Mouse (Mus musculus) kidney, embryonic 15.5 days (tissue): ENCODE measurements around the gene Scaf8. TPM values are rescaled to one million over a fixed set of nuclear protein-coding genes. Genes with fewer than 3 reads are reported as not detected.
"Not testable (repeated sequence)": the region's sequence is repeated elsewhere in the genome, so short reads cannot be mapped to it uniquely, and the experiment has no call there.

Experiments used
- ATAC-seq: fragments of 200-750 bp; cut with Nextera tagmentation; replicated peaks from 2 replicates; pipeline ENCODE4 v1.8.0; 2017; ENCODE audit warnings: moderate TSS enrichment; ENCODE audit not compliant: low FRiP score
- H3K27ac ChIP-seq: fragments of 300-500 bp; sonication (generic); 2 replicates; pipeline ENCODE4 v1.5.1; 2015; ENCODE audit warnings: mild to moderate bottlenecking, inconsistent platforms
- H3K27me3 ChIP-seq: fragments of 300-500 bp; sonication (generic); 2 replicates; pipeline ENCODE4 v1.6.1; 2015; ENCODE audit warnings: inconsistent platforms
- H3K36me3 ChIP-seq: fragments of 300-500 bp; sonication (generic); 2 replicates; pipeline ENCODE4 v1.6.1; 2015; ENCODE audit warnings: inconsistent platforms
- H3K4me1 ChIP-seq: fragments of 300-500 bp; sonication (generic); 2 replicates; pipeline ENCODE4 v1.6.1; 2015; ENCODE audit warnings: inconsistent platforms
- H3K4me2 ChIP-seq: fragments of 300-500 bp; sonication (generic); 2 replicates; pipeline ENCODE4 v1.6.1; 2015; ENCODE audit warnings: moderate library complexity, mild to moderate bottlenecking, inconsistent platforms
- H3K4me3 ChIP-seq: fragments of 300-500 bp; sonication (generic); replicated peaks from 2 replicates; pipeline ENCODE4 v1.5.1; 2015; ENCODE audit warnings: mild to moderate bottlenecking, inconsistent platforms
- H3K9ac ChIP-seq: fragments of 300-500 bp; sonication (generic); 2 replicates; pipeline ENCODE4 v1.6.1; 2015; ENCODE audit warnings: mild to moderate bottlenecking, inconsistent platforms
- H3K9me3 ChIP-seq: fragments of 300-500 bp; sonication (generic); replicated peaks from 2 replicates; pipeline ENCODE4 v1.6.1; 2016; ENCODE audit warnings: inconsistent platforms
- WGBS: fragments of 180-500 bp; shearing (Covaris S2); methylation state at CpG from one replicate; pipeline ENCODE4 v1.1.7; 2015; ENCODE audit warnings: mixed read lengths; 5-methylcytosine and 5-hydroxymethylcytosine counted together
- polyA plus RNA-seq: library from polyadenylated mRNA; unstranded; fragments of >200 nt; fragmentation: Nextera tagmentation; extraction: Ambion mirVana; gene quantifications from 2 replicates; pipeline ENCODE4 v1.2.1, GENCODE M21; 2015

The Scaf8 gene
- polyA plus RNA-seq, 1 experiment from 2014 or later: 23.1 TPM

GRCm38 (mm10) chr17:3128716-3129115 lies 13.9 kb downstream of the Scaf8 start:
- Histone ChIP-seq H3K27ac (no peak overlapping the region), H3K4me1 (no peaks in the 10 kb centered on the region), H3K4me3 (no peak overlapping the region), H3K27me3 (no peaks in the 10 kb centered on the region), H3K9ac (no peak overlapping the region), H3K36me3 (peaks cover 32% of the 10 kb centered on the region), H3K4me2 (no peak overlapping the region), H3K9me3 (no peaks in the 10 kb centered on the region)
- 87% methylated on average over 1 of the region's 1 CpGs for WGBS
- ATAC-seq: no peak

- Histone ChIP-seq H3K9me3 (no peaks in the 10 kb centered on the region), H3K4me2 (no peak overlapping the region), H3K4me1 (no peaks in the 10 kb centered on the region), H3K36me3 (peaks cover 32% of the 10 kb centered on the region), H3K9ac (no peak overlapping the region), H3K27me3 (no peaks in the 10 kb centered on the region), H3K4me3 (no peak overlapping the region), H3K27ac (no peak overlapping the region)
- ATAC-seq: no peak
- WGBS: 88% methylated on average over 3 of the region's 3 CpGs
These were observed 15.0 kb downstream of the Scaf8 start for GRCm38 (mm10) chr17:3129791-3130190.

GRCm38 (mm10) chr17:3135346-3135745 lies 20.6 kb downstream of the Scaf8 start:
- H3K4me2 ChIP-seq: no peak overlapping the region
- H3K27me3 ChIP-seq: no peaks in the 10 kb centered on the region
- H3K36me3 ChIP-seq: peaks cover 23% of the 10 kb centered on the region
- no peaks in the 10 kb centered on the region for H3K9me3 ChIP-seq
- H3K9ac ChIP-seq: no peak overlapping the region
- H3K4me1 ChIP-seq: peaks cover 17% of the 10 kb centered on the region
- no peak overlapping the region for H3K27ac ChIP-seq
- no peak overlapping the region for H3K4me3 ChIP-seq
- no peak for ATAC-seq

- H3K9me3 ChIP-seq: no peaks in the 10 kb centered on the region
- H3K9ac ChIP-seq: no peak overlapping the region
- H3K4me3 ChIP-seq: no peak overlapping the region
- 83% methylated on average over 7 of the region's 7 CpGs for WGBS
- no peak for ATAC-seq
- H3K27ac ChIP-seq: no peak overlapping the region
- no peak overlapping the region for H3K4me2 ChIP-seq
- peaks cover 20% of the 10 kb centered on the region for H3K4me1 ChIP-seq
- H3K36me3 ChIP-seq: peaks cover 17% of the 10 kb centered on the region
- H3K27me3 ChIP-seq: no peaks in the 10 kb centered on the region
These were observed 21.4 kb downstream of the Scaf8 start for GRCm38 (mm10) chr17:3136127-3136526.

- 46% methylated on average over 3 of the region's 3 CpGs for WGBS
- Histone ChIP-seq H3K4me2 (no peak overlapping the region), H3K27me3 (no peaks in the 10 kb centered on the region), H3K9ac (no peak overlapping the region), H3K4me1 (peaks cover 20% of the 10 kb centered on the region), H3K36me3 (peaks cover 4% of the 10 kb centered on the region; the same call in 1 of the 2 replicates), H3K9me3 (no peaks in the 10 kb centered on the region), H3K27ac (no peak overlapping the region), H3K4me3 (no peak overlapping the region)
- ATAC-seq: no peak; the same call in 1 of the 2 replicates
These were observed 23.6 kb downstream of the Scaf8 start for GRCm38 (mm10) chr17:3138387-3138786.

- Histone ChIP-seq H3K27ac (no peak overlapping the region), H3K27me3 (no peaks in the 10 kb centered on the region), H3K4me1 (peaks cover 20% of the 10 kb centered on the region), H3K4me3 (no peak overlapping the region), H3K4me2 (no peak overlapping the region), H3K36me3 (peaks cover 4% of the 10 kb centered on the region; the same call in 1 of the 2 replicates), H3K9me3 (no peaks in the 10 kb centered on the region), H3K9ac (no peak overlapping the region)
- no peak for ATAC-seq
- 84% methylated on average over 1 of the region's 1 CpGs for WGBS
These were observed 25.3 kb downstream of the Scaf8 start for GRCm38 (mm10) chr17:3140100-3140499.

- Histone ChIP-seq H3K4me1 (peaks cover 3% of the 10 kb centered on the region; the same call in 1 of the 2 replicates), H3K4me2 (no peak overlapping the region), H3K36me3 (peaks cover 37% of the 10 kb centered on the region), H3K9ac (no peak overlapping the region), H3K4me3 (no peak overlapping the region), H3K27me3 (no peaks in the 10 kb centered on the region), H3K9me3 (no peaks in the 10 kb centered on the region), H3K27ac (no peak overlapping the region)
- ATAC-seq: no peak
- WGBS: 87% methylated on average over 1 of the region's 1 CpGs
These were observed 34.1 kb downstream of the Scaf8 start for GRCm38 (mm10) chr17:3148853-3149252.

GRCm38 (mm10) chr17:3149541-3149940 lies 34.8 kb downstream of the Scaf8 start:
- peaks cover 44% of the 10 kb centered on the region for H3K36me3 ChIP-seq
- ATAC-seq: peak; percentile 70; the same call in 1 of the 2 replicates

GRCm38 (mm10) chr17:3150701-3151100 lies 35.9 kb downstream of the Scaf8 start:
- ATAC-seq: not testable (repeated sequence)

More at GRCm38 (mm10) chr17:3149541-3149940, 34.8 kb downstream of the Scaf8 start:
- no peak overlapping the region for H3K27ac ChIP-seq
- no peak overlapping the region for H3K9ac ChIP-seq
- no peaks in the 10 kb centered on the region for H3K9me3 ChIP-seq
- H3K4me1 ChIP-seq: peaks cover 3% of the 10 kb centered on the region; the same call in 1 of the 2 replicates
- no peak overlapping the region for H3K4me3 ChIP-seq
- no peak overlapping the region for H3K4me2 ChIP-seq
- no peaks in the 10 kb centered on the region for H3K27me3 ChIP-seq
- 21% methylated on average over 1 of the region's 1 CpGs for WGBS

GRCm38 (mm10) chr17:3151181-3151580 lies 36.4 kb downstream of the Scaf8 start:
- no peak overlapping the region for H3K4me2 ChIP-seq
- H3K4me1 ChIP-seq: peaks cover 3% of the 10 kb centered on the region; the same call in 1 of the 2 replicates
- no peak overlapping the region for H3K9ac ChIP-seq
- H3K27ac ChIP-seq: no peak overlapping the region
- H3K4me3 ChIP-seq: no peak overlapping the region
- no peaks in the 10 kb centered on the region for H3K27me3 ChIP-seq
- H3K9me3 ChIP-seq: no peaks in the 10 kb centered on the region
- H3K36me3 ChIP-seq: peaks cover 50% of the 10 kb centered on the region
- no peak for ATAC-seq

More at GRCm38 (mm10) chr17:3150701-3151100, 35.9 kb downstream of the Scaf8 start:
- H3K36me3 ChIP-seq: peaks cover 46% of the 10 kb centered on the region
- not testable (repeated sequence) for H3K27me3 ChIP-seq, H3K4me3 ChIP-seq, H3K4me2 ChIP-seq, H3K9me3 ChIP-seq, H3K9ac ChIP-seq, H3K4me1 ChIP-seq, H3K27ac ChIP-seq
- WGBS: 68% methylated on average over 1 of the region's 1 CpGs

- H3K9ac ChIP-seq, H3K9me3 ChIP-seq, H3K27ac ChIP-seq, H3K27me3 ChIP-seq, H3K4me1 ChIP-seq, H3K4me2 ChIP-seq, H3K4me3 ChIP-seq, ATAC-seq: not testable (repeated sequence)
- 94% methylated on average over 9 of the region's 9 CpGs for whole genome bisulfite sequencing
- H3K36me3 ChIP-seq: peaks cover 59% of the 10 kb centered on the region
These were observed 41.4 kb downstream of the Scaf8 start for GRCm38 (mm10) chr17:3156176-3156575.

- Histone ChIP-seq H3K4me3 (no peak overlapping the region), H3K9ac (no peak overlapping the region), H3K4me2 (no peak overlapping the region), H3K9me3 (no peaks in the 10 kb centered on the region), H3K27me3 (no peaks in the 10 kb centered on the region), H3K4me1 (no peaks in the 10 kb centered on the region), H3K27ac (no peak overlapping the region), H3K36me3 (peaks cover 62% of the 10 kb centered on the region)
- no peak for ATAC-seq
These were observed 42.2 kb downstream of the Scaf8 start for GRCm38 (mm10) chr17:3157016-3157415.

GRCm38 (mm10) chr17:3162905-3163304 lies 48.1 kb downstream of the Scaf8 start:
- H3K36me3 ChIP-seq: peaks cover 54% of the 10 kb centered on the region
- ATAC-seq: no peak

More at GRCm38 (mm10) chr17:3162905-3163304, 48.1 kb downstream of the Scaf8 start:
- no peak overlapping the region for H3K4me3 ChIP-seq
- no peak overlapping the region for H3K9ac ChIP-seq
- no peak overlapping the region for H3K27ac ChIP-seq
- H3K4me1 ChIP-seq: no peaks in the 10 kb centered on the region
- no peak overlapping the region for H3K4me2 ChIP-seq
- WGBS: 81% methylated on average over 4 of the region's 4 CpGs
- no peaks in the 10 kb centered on the region for H3K9me3 ChIP-seq
- no peaks in the 10 kb centered on the region for H3K27me3 ChIP-seq
